Mouse (Mus musculus) neutrophil, adult 59 days (primary cell): ENCODE data around the gene Olfr1057. TPM values are rescaled to one million over a fixed set of nuclear protein-coding genes. Genes with fewer than 3 reads are reported as not detected.

ENCODE experiments used
- total RNA-seq, 2 experiments: library from RNA; stranded (reverse); gene quantifications; 1 replicate in 1 of 2; 2 replicates in 1 of 2; pipeline ENCODE4 v1.2.4; 2023

The Olfr1057 gene
- total RNA-seq = not detected

DNA sequence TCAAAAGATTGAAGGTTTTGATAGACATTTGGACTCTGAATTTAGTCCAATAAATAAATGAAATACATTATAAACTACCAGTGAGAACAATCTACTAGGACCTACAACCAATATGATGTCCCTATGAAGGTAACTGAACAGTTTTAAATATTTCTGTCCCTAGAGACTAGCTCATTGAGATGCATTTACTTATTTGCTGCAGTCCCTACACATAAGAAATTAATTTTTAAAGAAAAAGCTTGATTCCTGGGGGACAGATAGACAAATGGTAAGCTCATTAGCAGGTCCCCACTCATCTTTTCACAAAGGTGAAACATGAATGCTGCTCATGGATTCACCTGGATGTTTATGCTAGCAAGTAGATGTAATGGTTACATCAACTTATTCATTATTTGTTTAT, at the start of gene Olfr1057:
TSS of gene Olfr1057 (minus strand) at position 101 of the 400 bp plus-strand sequence.

DNA sequence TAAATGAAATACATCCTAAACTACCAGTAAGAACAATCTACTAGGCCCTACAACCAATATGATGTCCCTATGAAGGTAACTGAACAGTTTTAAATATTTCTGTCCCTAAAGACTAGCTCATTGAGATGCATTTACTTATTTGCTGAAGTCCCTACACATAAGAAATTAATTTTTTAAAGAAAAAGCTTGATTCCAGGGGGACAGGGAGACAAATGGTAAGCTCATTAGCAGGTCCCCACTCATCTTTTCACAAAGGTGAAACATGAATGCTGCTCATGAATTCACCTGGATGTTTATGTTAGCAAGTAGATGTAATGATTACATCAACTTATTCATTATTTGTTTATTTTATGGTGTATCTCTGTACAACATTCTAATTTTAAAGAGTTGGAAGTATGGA, 48.5 kb upstream of the Olfr1057 start, which contains the start of gene Olfr1062:
TSS of gene Olfr1062 (minus strand) at position 101 of the 400 bp plus-strand sequence.

GRCm38 (mm10) chr2:86413950-86414349, 35.8 kb upstream of the Olfr1057 start, which contains the start of gene Olfr1061:
TSS of gene Olfr1061 (minus strand) at chr2:86414050.

DNA sequence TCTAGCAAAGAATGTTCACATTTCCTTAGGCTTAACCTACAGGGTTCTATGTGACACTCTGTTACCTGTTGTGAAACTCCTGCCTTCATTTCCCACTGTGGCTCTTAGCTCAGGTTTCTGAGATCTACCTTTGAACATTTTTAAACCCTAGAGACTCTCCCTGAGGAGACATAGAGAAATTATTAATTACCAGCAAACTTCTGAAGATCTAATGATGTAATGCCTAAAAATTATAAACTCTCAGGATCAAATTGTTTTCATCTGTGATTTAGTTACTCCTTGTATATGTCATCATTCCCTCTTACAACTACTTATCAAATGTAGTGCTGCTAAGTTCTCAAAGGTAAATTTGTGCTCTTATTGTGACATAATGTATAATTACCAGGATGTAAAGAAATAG, 10.3 kb upstream of the Olfr1057 start, which contains the start of gene Olfr1058:
TSS of gene Olfr1058 (minus strand) at position 101 of the 400 bp plus-strand sequence.

DNA sequence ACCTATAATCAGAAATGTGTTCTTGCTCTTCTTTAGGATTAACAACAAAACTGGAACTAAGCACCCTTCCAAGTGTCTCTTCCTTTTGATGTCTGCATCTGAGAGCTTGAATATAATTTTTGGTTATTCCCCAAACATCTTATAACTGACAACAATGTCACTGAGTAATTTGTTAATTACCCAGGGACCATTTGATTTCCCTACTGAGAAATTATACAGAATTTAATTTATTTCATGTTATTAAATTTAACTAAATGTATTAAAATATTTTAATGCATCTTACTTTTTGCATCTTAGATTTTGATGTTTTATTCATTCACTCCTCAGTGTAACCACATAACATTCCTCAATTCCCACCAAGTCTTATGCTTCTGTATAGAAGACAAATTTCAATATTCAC, 15.8 kb downstream of the Olfr1057 start, which contains the start of gene Olfr1056:
TSS of gene Olfr1056 (minus strand) at position 101 of the 400 bp plus-strand sequence.

GRCm38 (mm10) chr2:86350184-86350583, 28.0 kb downstream of the Olfr1057 start, which contains the start of gene Olfr1055:
TSS of gene Olfr1055 (minus strand) at chr2:86350284.

DNA sequence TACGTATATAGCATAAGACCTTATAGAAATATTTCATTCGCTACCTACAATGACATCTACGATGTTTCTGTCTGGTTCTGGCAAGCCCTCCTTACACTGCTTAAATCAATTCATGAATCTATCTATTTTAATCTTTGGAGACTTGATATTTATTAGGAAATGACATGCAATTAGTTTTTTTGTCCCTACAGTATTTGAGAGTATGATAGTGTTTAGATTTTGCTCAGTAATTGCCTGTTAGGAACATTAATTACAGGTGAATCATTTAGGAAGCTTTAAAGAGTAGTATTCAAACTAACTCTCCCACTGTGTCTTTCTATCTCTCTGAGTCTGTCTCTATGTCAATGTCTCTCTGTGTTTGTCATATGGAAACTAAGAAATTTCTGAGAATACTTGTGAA, 42.9 kb downstream of the Olfr1057 start, which contains the start of gene Olfr1054:
TSS of gene Olfr1054 (minus strand) at position 101 of the 400 bp plus-strand sequence.

Other genes starting within 250 kb of the Olfr1057 start
- gene Olfr1039, start 242.5 kb downstream of the Olfr1057 start, total RNA-seq = not detected
- gene Olfr1040, start 231.7 kb downstream of the Olfr1057 start, total RNA-seq = not detected
- gene Olfr1042, start 216.6 kb downstream of the Olfr1057 start, total RNA-seq = not detected
- not detected for gene Olfr1043, start 210.9 kb downstream of the Olfr1057 start, total RNA-seq
- gene Olfr1044, start 200.6 kb downstream of the Olfr1057 start, total RNA-seq = not detected
- gene Olfr52, start 192.7 kb downstream of the Olfr1057 start, total RNA-seq = not detected
- gene Olfr1045, start 175.4 kb downstream of the Olfr1057 start, total RNA-seq = not detected
- gene Olfr1046, start 159.1 kb downstream of the Olfr1057 start, total RNA-seq = not detected
- gene Olfr1047, start 147.0 kb downstream of the Olfr1057 start, total RNA-seq = not detected
- not detected for gene Olfr1048, start 138.1 kb downstream of the Olfr1057 start, total RNA-seq
- not detected for gene Olfr1049, start 120.1 kb downstream of the Olfr1057 start, total RNA-seq
- not detected for gene Olfr1051, start 99.3 kb downstream of the Olfr1057 start, total RNA-seq
- gene Olfr1052, start 85.9 kb downstream of the Olfr1057 start, total RNA-seq = not detected
- not detected for gene Olfr1053, start 63.1 kb downstream of the Olfr1057 start, total RNA-seq
- not detected for gene Olfr1054, start 43.0 kb downstream of the Olfr1057 start, total RNA-seq
- gene Olfr1055, start 28.1 kb downstream of the Olfr1057 start, total RNA-seq = not detected
- not detected for gene Olfr1056, start 15.9 kb downstream of the Olfr1057 start, total RNA-seq
- gene Olfr1058, start 10.2 kb upstream of the Olfr1057 start, total RNA-seq = not detected
- not detected for gene Olfr1061, start 35.7 kb upstream of the Olfr1057 start, total RNA-seq
- not detected for gene Olfr1062, start 48.4 kb upstream of the Olfr1057 start, total RNA-seq
- not detected for gene Olfr1065, start 72.2 kb upstream of the Olfr1057 start, total RNA-seq
- gene Olfr1066, start 77.9 kb upstream of the Olfr1057 start, total RNA-seq = not detected
- not detected for gene Olfr228, start 109.0 kb upstream of the Olfr1057 start, total RNA-seq
- not detected for gene Olfr1076, start 130.1 kb upstream of the Olfr1057 start, total RNA-seq
- not detected for gene Olfr1079, start 164.1 kb upstream of the Olfr1057 start, total RNA-seq
- not detected for gene Olfr1080, start 179.8 kb upstream of the Olfr1057 start, total RNA-seq
- not detected for gene Olfr1082, start 220.6 kb upstream of the Olfr1057 start, total RNA-seq